Mouse (Mus musculus) myocyte (in vitro differentiated cells): ENCODE results near the gene Nelfe. TPM values are rescaled to one million over a fixed set of nuclear protein-coding genes. Genes with fewer than 3 reads are reported as not detected.

Experiments used
- polyA plus RNA-seq: library from polyadenylated mRNA; unstranded; fragments of >200 nt; fragmentation: generic; extraction: Trizol; gene quantifications from one replicate; pipeline ENCODE4 v1.2.1, GENCODE M21; 2012; ENCODE audit warnings: missing spikeins

Gene Nelfe
- polyA plus RNA-seq, 1 experiment: 60.0 TPM

Other genes with a start within 250 kb of the Nelfe start
- 37.1 TPM for gene Rnf5, start 246.7 kb upstream of the Nelfe start, polyA plus RNA-seq
- 70.5 TPM for gene Agpat1, start 246.1 kb upstream of the Nelfe start, polyA plus RNA-seq
- gene Egfl8, start 234.4 kb upstream of the Nelfe start, polyA plus RNA-seq: 0.16 TPM
- gene Ppt2, start 221.9 kb upstream of the Nelfe start, polyA plus RNA-seq: 21.9 TPM
- not detected for gene Prrt1, start 220.9 kb upstream of the Nelfe start, polyA plus RNA-seq
- gene Fkbpl, start 205.6 kb upstream of the Nelfe start, polyA plus RNA-seq: 13.5 TPM
- 42.5 TPM for gene Atf6b, start 203.2 kb upstream of the Nelfe start, polyA plus RNA-seq
- gene Tnxb, start 179.9 kb upstream of the Nelfe start, polyA plus RNA-seq: under 0.01 TPM
- gene C4b, start 106.5 kb upstream of the Nelfe start, polyA plus RNA-seq: not detected
- not detected for gene Cyp21a1, start 45.8 kb upstream of the Nelfe start, polyA plus RNA-seq
- 29.9 TPM for gene Stk19, start 13.4 kb upstream of the Nelfe start, polyA plus RNA-seq
- gene Dxo, start 13.4 kb upstream of the Nelfe start, polyA plus RNA-seq: 25.7 TPM
- 38.4 TPM for gene Skiv2l, start 181 bp upstream of the Nelfe start, polyA plus RNA-seq
- gene Cfb, start 12.1 kb downstream of the Nelfe start, polyA plus RNA-seq: 0.37 TPM
- gene Zbtb12, start 29.1 kb downstream of the Nelfe start, polyA plus RNA-seq: 10.2 TPM
- gene Gm20547, start 31.7 kb downstream of the Nelfe start, polyA plus RNA-seq: not detected
- gene C2, start 47.9 kb downstream of the Nelfe start, polyA plus RNA-seq: 0.43 TPM
- 94.5 TPM for gene Ehmt2, start 48.1 kb downstream of the Nelfe start, polyA plus RNA-seq
- 14.6 TPM for gene Slc44a4, start 64.1 kb downstream of the Nelfe start, polyA plus RNA-seq
- 30.1 TPM for gene Neu1, start 80.9 kb downstream of the Nelfe start, polyA plus RNA-seq
- gene Hspa1b, start 108.8 kb downstream of the Nelfe start, polyA plus RNA-seq: 7.3 TPM
- not detected for gene Gm20481, start 119.5 kb downstream of the Nelfe start, polyA plus RNA-seq
- gene Hspa1a, start 121.8 kb downstream of the Nelfe start, polyA plus RNA-seq: 1.8 TPM
- 1.3 TPM for gene Hspa1l, start 122.3 kb downstream of the Nelfe start, polyA plus RNA-seq
- gene Lsm2, start 131.5 kb downstream of the Nelfe start, polyA plus RNA-seq: 52.3 TPM
- 208 TPM for gene Vars, start 150.6 kb downstream of the Nelfe start, polyA plus RNA-seq
- 0.05 TPM for gene Vwa7, start 166.2 kb downstream of the Nelfe start, polyA plus RNA-seq
- gene Sapcd1, start 177.6 kb downstream of the Nelfe start, polyA plus RNA-seq: 0.14 TPM
- gene Msh5, start 196.4 kb downstream of the Nelfe start, polyA plus RNA-seq: 2.1 TPM
- gene Clic1, start 199.6 kb downstream of the Nelfe start, polyA plus RNA-seq: 412 TPM
- 101 TPM for gene Ddah2, start 208.6 kb downstream of the Nelfe start, polyA plus RNA-seq
- 0.18 TPM for gene Ly6g6c, start 215.0 kb downstream of the Nelfe start, polyA plus RNA-seq
- gene Mpig6b, start 215.8 kb downstream of the Nelfe start, polyA plus RNA-seq: not detected
- gene Ly6g6e, start 226.5 kb downstream of the Nelfe start, polyA plus RNA-seq: not detected
- gene Ly6g6d, start 227.7 kb downstream of the Nelfe start, polyA plus RNA-seq: not detected
- not detected for gene Ly6g6f, start 235.2 kb downstream of the Nelfe start, polyA plus RNA-seq
- 64.7 TPM for gene Abhd16a, start 238.9 kb downstream of the Nelfe start, polyA plus RNA-seq